Mouse (Mus musculus): ENCODE measurements around the gene Dcakd. TPM values are rescaled to one million over a fixed set of nuclear protein-coding genes. Genes with fewer than 3 reads are reported as not detected.

The Dcakd gene
- polyA plus RNA-seq, 1 experiment from 2014 or later, result 152 TPM

DNA sequence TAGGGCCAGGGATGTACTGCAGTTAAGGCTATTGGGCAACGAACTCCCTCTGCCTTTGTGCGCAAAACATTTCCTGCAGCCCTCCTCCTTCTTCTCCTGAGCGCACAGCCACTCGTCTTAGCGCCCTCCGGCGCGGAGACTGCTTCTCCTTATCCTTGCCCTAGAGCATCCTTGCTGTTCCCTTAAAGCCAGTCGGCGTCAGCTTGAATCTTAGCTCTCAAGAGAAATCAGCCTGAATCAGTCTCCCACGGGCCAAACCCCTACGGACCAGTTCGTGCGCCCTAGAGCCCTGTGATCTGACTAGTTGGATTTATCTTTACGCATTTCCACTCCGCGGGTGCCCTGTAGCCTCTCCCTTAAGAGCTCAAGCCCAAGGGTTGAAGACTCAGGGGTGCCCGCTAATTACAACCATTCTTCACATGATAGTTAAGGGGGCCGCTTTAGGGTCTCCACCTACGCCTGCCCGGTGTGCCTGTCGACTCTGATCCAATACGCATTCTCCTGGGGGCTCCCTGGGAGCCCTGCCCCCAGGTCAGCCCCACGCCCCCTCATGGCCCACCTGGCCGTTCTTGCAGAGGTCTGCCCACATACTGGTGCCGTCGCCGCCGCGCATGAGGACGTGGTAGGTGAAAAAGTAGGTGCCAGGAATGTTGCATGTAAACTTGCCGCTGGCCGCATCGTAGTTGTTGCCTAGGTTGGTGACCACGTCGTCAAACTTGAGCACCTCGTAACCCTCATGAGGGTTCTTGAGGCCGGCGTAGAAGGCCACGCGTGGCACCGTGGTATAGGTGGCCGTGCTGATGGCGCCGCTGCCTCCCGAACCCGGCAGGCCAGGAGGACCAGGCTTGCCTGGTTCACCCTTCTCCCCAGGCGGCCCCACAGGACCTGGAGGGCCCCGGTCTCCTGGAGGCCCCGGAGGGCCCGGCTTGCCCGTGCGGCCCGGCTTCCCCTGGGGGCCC lies 82.5 kb downstream of the Dcakd start:
- Histone ChIP-seq H3K27ac (replicated peaks) (no peak overlapping the region), H3K36me3 (no peaks in the 10 kb centered on the region), H3K4me2 (replicated peaks) (peak overlapping the region; percentile 70), H3K9ac (replicated peaks) (no peak overlapping the region), H3K4me3 (peak overlapping the region; percentile 43), H3K9me3 (no peaks in the 10 kb centered on the region), H3K27me3 (peaks cover 65% of the 10 kb centered on the region), H3K4me1 (peaks cover 43% of the 10 kb centered on the region)
- under 1% methylated on average over 54 of the region's 54 CpGs for WGBS
- ATAC-seq (replicated peaks), result no peak; the same call in 1 of the 2 replicates

Small RNA genes lying within 50 kb of the gene (microRNA-seq; reads per million reads assigned to microRNA genes)
- gene Mir6931, result 0.66 reads per million

Other genes with a start within 250 kb of the Dcakd start
- gene Gjc1, start 208.6 kb downstream of the Dcakd start, polyA plus RNA-seq (2015; fragmentation: Nextera tagmentation; extraction: Ambion mirVana), result 54.4 and 55.0 TPM in 2 replicates
- gene Higd1b, start 192.5 kb downstream of the Dcakd start, polyA plus RNA-seq (2015; fragmentation: Nextera tagmentation; extraction: Ambion mirVana), result 12.8 and 13.0 TPM in 2 replicates
- gene Eftud2, start 147.3 kb downstream of the Dcakd start, polyA plus RNA-seq (2015; fragmentation: Nextera tagmentation; extraction: Ambion mirVana), result 182 and 183 TPM in 2 replicates
- gene Ccdc103, start 147.1 kb downstream of the Dcakd start, polyA plus RNA-seq (2015; fragmentation: Nextera tagmentation; extraction: Ambion mirVana), result 2.1 and 2.9 TPM in 2 replicates
- gene Fam187a, start 143.2 kb downstream of the Dcakd start, polyA plus RNA-seq (2015; fragmentation: Nextera tagmentation; extraction: Ambion mirVana), result 0.11 TPM in 1 of 2 replicates, not detected in the other
- gene Gfap, start 127.4 kb downstream of the Dcakd start, polyA plus RNA-seq (2015; fragmentation: Nextera tagmentation; extraction: Ambion mirVana), result 0.88 and 0.93 TPM in 2 replicates
- 5.3 and 6.6 TPM in 2 replicates for gene Kif18b, start 103.2 kb downstream of the Dcakd start, polyA plus RNA-seq (2015; fragmentation: Nextera tagmentation; extraction: Ambion mirVana)
- gene C1ql1, start 81.6 kb downstream of the Dcakd start, polyA plus RNA-seq (2015; fragmentation: Nextera tagmentation; extraction: Ambion mirVana), result 1.8 and 1.9 TPM in 2 replicates
- 41.0 and 43.9 TPM in 2 replicates for gene Nmt1, start 143 bp downstream of the Dcakd start, polyA plus RNA-seq (2015; fragmentation: Nextera tagmentation; extraction: Ambion mirVana)
- 1.9 and 2.3 TPM in 2 replicates for gene Plcd3, start 73.3 kb upstream of the Dcakd start, polyA plus RNA-seq (2015; fragmentation: Nextera tagmentation; extraction: Ambion mirVana)
- 14.6 and 14.8 TPM in 2 replicates for gene Acbd4, start 73.3 kb upstream of the Dcakd start, polyA plus RNA-seq (2015; fragmentation: Nextera tagmentation; extraction: Ambion mirVana)
- gene Hexim1, start 87.9 kb upstream of the Dcakd start, polyA plus RNA-seq (2015; fragmentation: Nextera tagmentation; extraction: Ambion mirVana), result 3.4 and 3.8 TPM in 2 replicates
- 20.8 and 23.8 TPM in 2 replicates for gene Hexim2, start 104.1 kb upstream of the Dcakd start, polyA plus RNA-seq (2015; fragmentation: Nextera tagmentation; extraction: Ambion mirVana)
- 1.7 and 3.1 TPM in 2 replicates for gene Fmnl1, start 142.8 kb upstream of the Dcakd start, polyA plus RNA-seq (2015; fragmentation: Nextera tagmentation; extraction: Ambion mirVana)
- gene 1700023F06Rik, start 180.2 kb upstream of the Dcakd start, polyA plus RNA-seq (2015; fragmentation: Nextera tagmentation; extraction: Ambion mirVana), result 0.75 and 0.98 TPM in 2 replicates
- 0.15 and 0.38 TPM in 2 replicates for gene Spata32, start 190.1 kb upstream of the Dcakd start, polyA plus RNA-seq (2015; fragmentation: Nextera tagmentation; extraction: Ambion mirVana)
- gene Map3k14, start 239.1 kb upstream of the Dcakd start, polyA plus RNA-seq (2015; fragmentation: Nextera tagmentation; extraction: Ambion mirVana), result 3.7 and 3.9 TPM in 2 replicates